Mouse (Mus musculus): ENCODE measurements around the gene Gm609. TPM values are rescaled to one million over a fixed set of nuclear protein-coding genes. Genes with fewer than 3 reads are reported as not detected.
A peak's percentile ranks its signal among the peaks of the same experiment; 100 is the strongest.
"Not testable (repeated sequence)": the region's sequence is repeated elsewhere in the genome, so short reads cannot be mapped to it uniquely, and the experiment has no call there.

Gm609 gene
- polyA plus RNA-seq, 1 experiment from 2014 or later, result not detected

GRCm38 (mm10) chr16:45409064-45409446 is 83.7 kb downstream of the Gm609 start:
- H3K36me3 ChIP-seq; H3K27me3 ChIP-seq (ENCODE audit: insufficient read depth, poor library complexity, severe bottlenecking); H3K27ac ChIP-seq; DNase-seq (ENCODE audit: low spot score); H3K9me3 ChIP-seq; H3K4me1 ChIP-seq (replicated peaks): not testable (repeated sequence)
- 39% methylated on average over 7 of the region's 7 CpGs for WGBS
- H3K4me3 ChIP-seq, result peak overlapping the region; percentile 65

- DNase-seq (ENCODE audit: low spot score), result peak; percentile 62
- peak within 1 kb of the TSS; percentile 82 for H3K27ac ChIP-seq
- H3K4me3 ChIP-seq, result peak within 1 kb of the TSS; percentile 65
- peaks cover 7% of the 10 kb centered on the region; the same call in 1 of the 2 replicates for H3K4me1 ChIP-seq (replicated peaks)
- no peaks in the 10 kb centered on the region for H3K27me3 ChIP-seq (ENCODE audit: insufficient read depth, poor library complexity, severe bottlenecking)
- no peaks in the 10 kb centered on the region for H3K9me3 ChIP-seq
- under 1% methylated on average over 28 of the region's 28 CpGs for WGBS
- H3K36me3 ChIP-seq, result no peaks in the 10 kb centered on the region
Measured at GRCm38 (mm10) chr16:45408425-45409063, 84.2 kb downstream of the Gm609 start, which contains the start of gene Cd200. Gene Cd200, minus strand, starts transcription at chr16:45409053.

GRCm38 (mm10) chr16:45407645-45408400 is 84.9 kb downstream of the Gm609 start:
- H3K36me3 ChIP-seq, result no peaks in the 10 kb centered on the region
- DNase-seq (ENCODE audit: low spot score), result no peak
- H3K4me3 ChIP-seq, result peak overlapping the region; percentile 65
- WGBS, result 38% methylated on average over 9 of the region's 9 CpGs
- no peaks in the 10 kb centered on the region for H3K27me3 ChIP-seq (ENCODE audit: insufficient read depth, poor library complexity, severe bottlenecking)
- no peaks in the 10 kb centered on the region for H3K9me3 ChIP-seq
- H3K4me1 ChIP-seq (replicated peaks), result peaks cover 7% of the 10 kb centered on the region; the same call in 1 of the 2 replicates
- peak overlapping the region; percentile 82 for H3K27ac ChIP-seq

GRCm38 (mm10) chr16:45407091-45407490 is 85.7 kb downstream of the Gm609 start:
- DNase-seq (ENCODE audit: low spot score), result no peak
- no peak overlapping the region for H3K27ac ChIP-seq
- WGBS, result 94% methylated on average over 5 of the region's 5 CpGs
- peaks cover 7% of the 10 kb centered on the region; the same call in 1 of the 2 replicates for H3K4me1 ChIP-seq (replicated peaks)
- H3K36me3 ChIP-seq, result no peaks in the 10 kb centered on the region
- H3K9me3 ChIP-seq, result no peaks in the 10 kb centered on the region
- H3K27me3 ChIP-seq (ENCODE audit: insufficient read depth, poor library complexity, severe bottlenecking), result no peaks in the 10 kb centered on the region
- no peak overlapping the region; the same call in 1 of the 2 replicates for H3K4me3 ChIP-seq

GRCm38 (mm10) chr16:45402951-45403350 is 89.8 kb downstream of the Gm609 start:
- Histone ChIP-seq H3K9me3 (no peaks in the 10 kb centered on the region), H3K4me1 (replicated peaks) (0 out of 2 replicates have a peak, but pooled peaks cover 2% of the 10 kb centered on the region), H3K36me3 (no peaks in the 10 kb centered on the region), H3K27ac (no peak overlapping the region), H3K4me3 (no peak overlapping the region), H3K27me3 (ENCODE audit: insufficient read depth, poor library complexity, severe bottlenecking) (no peaks in the 10 kb centered on the region)
- no peak for DNase-seq (ENCODE audit: low spot score)
- 78% methylated on average over 2 of the region's 2 CpGs for WGBS

GRCm38 (mm10) chr16:45402036-45402435 is 90.7 kb downstream of the Gm609 start:
- 91% methylated on average over 1 of the region's 1 CpGs for WGBS
- Histone ChIP-seq H3K9me3 (no peaks in the 10 kb centered on the region), H3K27me3 (ENCODE audit: insufficient read depth, poor library complexity, severe bottlenecking) (no peaks in the 10 kb centered on the region), H3K36me3 (no peaks in the 10 kb centered on the region), H3K4me1 (replicated peaks) (no peaks in the 10 kb centered on the region), H3K4me3 (no peak overlapping the region), H3K27ac (no peak overlapping the region)
- DNase-seq (ENCODE audit: low spot score), result no peak

GRCm38 (mm10) chr16:45399947-45400555 is 92.7 kb downstream of the Gm609 start:
- Histone ChIP-seq H3K27ac (no peak overlapping the region), H3K4me3 (no peak overlapping the region), H3K27me3 (ENCODE audit: insufficient read depth, poor library complexity, severe bottlenecking) (no peaks in the 10 kb centered on the region), H3K4me1 (replicated peaks) (no peaks in the 10 kb centered on the region), H3K9me3 (no peaks in the 10 kb centered on the region), H3K36me3 (no peaks in the 10 kb centered on the region)
- no peak for DNase-seq (ENCODE audit: low spot score)
- 69% methylated on average over 9 of the region's 9 CpGs for WGBS

GRCm38 (mm10) chr16:45399411-45399810 is 93.4 kb downstream of the Gm609 start:
- 92% methylated on average over 3 of the region's 3 CpGs for WGBS
- DNase-seq (ENCODE audit: low spot score), result no peak

GRCm38 (mm10) chr16:45397440-45397839 is 95.3 kb downstream of the Gm609 start:
- no peaks in the 10 kb centered on the region for H3K4me1 ChIP-seq (replicated peaks)
- WGBS, result 81% methylated on average over 2 of the region's 2 CpGs
- H3K36me3 ChIP-seq, result no peaks in the 10 kb centered on the region
- H3K9me3 ChIP-seq, result no peaks in the 10 kb centered on the region
- no peak overlapping the region for H3K4me3 ChIP-seq
- DNase-seq (ENCODE audit: low spot score), result no peak
- no peaks in the 10 kb centered on the region for H3K27me3 ChIP-seq (ENCODE audit: insufficient read depth, poor library complexity, severe bottlenecking)
- no peak overlapping the region for H3K27ac ChIP-seq

More at GRCm38 (mm10) chr16:45399411-45399810, 93.4 kb downstream of the Gm609 start:
- H3K36me3 ChIP-seq, result no peaks in the 10 kb centered on the region
- H3K4me1 ChIP-seq (replicated peaks), result no peaks in the 10 kb centered on the region
- H3K27me3 ChIP-seq (ENCODE audit: insufficient read depth, poor library complexity, severe bottlenecking), result no peaks in the 10 kb centered on the region
- no peaks in the 10 kb centered on the region for H3K9me3 ChIP-seq
- H3K27ac ChIP-seq, result no peak overlapping the region
- H3K4me3 ChIP-seq, result no peak overlapping the region

GRCm38 (mm10) chr16:45392246-45392645 is 100.5 kb downstream of the Gm609 start:
- H3K27ac ChIP-seq, result no peak overlapping the region

GRCm38 (mm10) chr16:45391680-45392079 is 101.1 kb downstream of the Gm609 start:
- no peaks in the 10 kb centered on the region for H3K27me3 ChIP-seq (ENCODE audit: insufficient read depth, poor library complexity, severe bottlenecking)
- no peak for DNase-seq (ENCODE audit: low spot score)
- no peaks in the 10 kb centered on the region for H3K36me3 ChIP-seq
- H3K9me3 ChIP-seq, result no peaks in the 10 kb centered on the region
- WGBS, result 90% methylated on average over 3 of the region's 3 CpGs
- no peak overlapping the region for H3K4me3 ChIP-seq
- no peaks in the 10 kb centered on the region for H3K4me1 ChIP-seq (replicated peaks)
- no peak overlapping the region for H3K27ac ChIP-seq

More at GRCm38 (mm10) chr16:45392246-45392645, 100.5 kb downstream of the Gm609 start:
- Histone ChIP-seq H3K36me3 (no peaks in the 10 kb centered on the region), H3K9me3 (no peaks in the 10 kb centered on the region), H3K27me3 (ENCODE audit: insufficient read depth, poor library complexity, severe bottlenecking) (no peaks in the 10 kb centered on the region), H3K4me3 (no peak overlapping the region), H3K4me1 (replicated peaks) (no peaks in the 10 kb centered on the region)
- DNase-seq (ENCODE audit: low spot score), result no peak
- WGBS, result 92% methylated on average over 6 of the region's 6 CpGs

GRCm38 (mm10) chr16:45390286-45390956 is 102.3 kb downstream of the Gm609 start:
- H3K4me3 ChIP-seq, result no peak overlapping the region
- H3K27ac ChIP-seq, result no peak overlapping the region
- WGBS, result 84% methylated on average over 5 of the region's 5 CpGs
- no peaks in the 10 kb centered on the region for H3K27me3 ChIP-seq (ENCODE audit: insufficient read depth, poor library complexity, severe bottlenecking)
- no peaks in the 10 kb centered on the region for H3K4me1 ChIP-seq (replicated peaks)
- H3K9me3 ChIP-seq, result no peaks in the 10 kb centered on the region
- DNase-seq (ENCODE audit: low spot score), result no peak
- no peaks in the 10 kb centered on the region for H3K36me3 ChIP-seq
